Mouse (Mus musculus) ovary, postnatal 10 days (tissue): ENCODE data around the gene Orm2.

Experiments used
- DNase-seq: peaks from one replicate; pipeline ENCODE4 v3.0.0; 2022; ENCODE audit warnings: low spot score

Gene Orm2

DNA sequence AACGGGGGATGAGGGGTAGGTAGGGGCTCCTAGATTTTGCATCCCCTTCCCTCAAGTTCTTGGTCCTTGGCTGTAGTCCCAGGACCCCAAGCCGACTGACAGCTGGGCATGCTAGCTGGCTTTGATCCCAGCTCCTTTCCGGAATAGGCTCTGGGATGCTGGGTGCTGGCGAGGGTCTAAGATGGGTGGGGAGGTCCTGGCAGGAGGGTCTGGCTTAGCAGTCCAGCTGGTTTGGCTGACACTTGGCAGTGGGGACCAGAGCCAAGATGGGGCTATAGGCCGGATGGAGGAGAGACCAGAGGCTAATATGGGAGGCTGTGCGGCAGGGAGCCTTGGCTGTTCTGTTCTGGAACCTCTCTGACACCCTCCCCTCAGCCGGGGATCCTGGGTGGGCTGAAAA is 46.0 kb downstream of the Orm2 start:
- no peak for DNase-seq

GRCm38 (mm10) chr4:63408649-63409048 is 46.4 kb downstream of the Orm2 start:
- no peak for DNase-seq

DNA sequence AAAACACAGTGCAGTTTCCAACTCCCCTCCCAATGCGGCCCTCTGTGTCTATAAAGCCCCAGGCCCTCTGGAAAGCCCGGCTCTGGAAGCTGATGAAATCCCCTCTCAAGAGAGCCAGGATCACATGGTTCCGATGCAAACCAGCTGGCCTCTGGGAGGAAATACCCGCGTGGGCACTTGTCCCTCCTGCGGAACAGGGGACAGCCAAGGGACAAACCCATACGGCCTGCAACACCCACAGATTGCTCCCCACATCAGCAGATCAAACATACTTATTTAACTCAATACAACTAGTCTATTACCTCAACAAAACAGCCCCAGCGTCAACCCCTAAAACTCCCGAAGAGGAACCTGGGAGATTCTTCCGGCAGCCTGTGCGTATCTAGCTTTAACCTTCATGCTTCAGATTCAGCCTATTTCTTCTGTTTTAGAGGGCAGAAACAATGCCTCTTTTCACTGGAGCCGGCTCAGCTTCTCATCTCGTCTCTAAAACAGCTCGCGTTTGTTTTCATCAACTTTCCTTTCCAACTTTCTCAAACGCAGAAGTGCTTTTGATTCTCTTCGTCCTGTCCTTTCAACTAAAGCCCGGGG is 47.2 kb downstream of the Orm2 start:
- no peak for DNase-seq

DNA sequence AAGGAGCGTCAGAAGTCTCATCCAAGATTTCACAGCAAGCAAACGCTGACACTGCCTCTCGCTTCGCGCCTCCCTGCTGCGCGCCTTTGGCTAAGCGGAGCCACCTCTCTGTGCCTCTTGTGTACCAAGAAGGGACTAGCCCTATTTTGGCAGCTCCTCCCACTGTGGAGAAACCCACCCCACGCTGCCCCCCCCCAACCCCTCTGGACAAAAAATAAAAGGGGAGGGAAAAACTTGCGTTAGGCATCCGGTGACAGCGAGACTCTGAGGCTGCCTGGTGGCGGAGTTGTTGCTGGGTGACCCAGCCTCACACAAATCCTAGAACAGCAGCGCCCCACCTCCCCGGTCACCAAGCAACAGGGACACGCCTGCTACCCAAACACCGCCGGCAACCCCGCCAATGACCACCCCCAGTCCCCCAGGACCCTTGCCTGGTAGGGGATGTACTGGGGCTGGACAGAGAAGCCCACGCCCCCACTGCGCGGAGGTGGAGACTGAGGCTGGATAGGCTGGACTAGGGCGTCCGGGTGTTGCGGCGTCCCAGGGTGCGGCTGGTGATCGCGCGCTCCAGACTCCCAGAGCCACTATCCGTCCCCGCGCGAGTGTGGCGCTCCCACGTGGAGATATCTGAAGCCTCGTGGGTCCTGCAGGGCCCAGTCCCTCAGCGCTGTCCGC is 47.8 kb downstream of the Orm2 start:
- DNase-seq, result no peak

DNA sequence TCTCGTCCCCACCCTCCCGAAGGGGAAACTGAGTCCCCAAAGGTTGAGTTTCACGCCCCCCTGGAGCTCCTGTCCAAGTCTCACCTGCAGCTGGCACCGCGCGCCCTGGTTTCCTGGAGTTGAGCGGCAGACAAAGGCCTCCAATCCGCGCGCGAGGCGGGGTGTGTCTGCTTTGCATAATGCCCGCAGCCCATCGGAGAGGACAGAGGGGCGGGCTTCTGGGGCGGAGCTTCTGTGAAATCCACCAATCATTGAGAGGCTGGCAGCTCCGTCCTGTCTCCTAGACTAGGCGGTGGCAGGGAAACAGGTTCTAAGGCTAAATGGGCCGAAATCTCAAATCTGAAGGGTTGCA is 48.3 kb downstream of the Orm2 start:
- peak; percentile 70 for DNase-seq

DNA sequence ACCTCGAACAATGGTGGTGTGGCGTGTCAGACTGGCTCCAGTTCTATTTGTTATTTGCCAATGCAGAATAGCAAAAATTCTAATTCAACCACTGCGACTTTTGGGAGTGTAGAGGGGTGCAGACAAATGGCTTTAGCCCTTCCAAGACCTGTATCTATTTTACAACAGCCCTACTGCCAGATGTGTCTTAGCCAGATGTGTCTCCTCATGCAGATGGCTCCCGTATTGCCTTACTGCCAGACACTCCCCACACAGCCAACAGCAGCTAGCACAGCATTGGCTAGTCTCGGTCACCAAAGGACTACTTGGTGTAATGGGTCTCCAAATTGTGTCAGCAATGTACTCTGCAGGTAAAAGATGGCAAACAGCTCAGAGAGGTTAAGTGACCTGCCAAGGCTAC is 49.0 kb downstream of the Orm2 start:
- no peak for DNase-seq

DNA sequence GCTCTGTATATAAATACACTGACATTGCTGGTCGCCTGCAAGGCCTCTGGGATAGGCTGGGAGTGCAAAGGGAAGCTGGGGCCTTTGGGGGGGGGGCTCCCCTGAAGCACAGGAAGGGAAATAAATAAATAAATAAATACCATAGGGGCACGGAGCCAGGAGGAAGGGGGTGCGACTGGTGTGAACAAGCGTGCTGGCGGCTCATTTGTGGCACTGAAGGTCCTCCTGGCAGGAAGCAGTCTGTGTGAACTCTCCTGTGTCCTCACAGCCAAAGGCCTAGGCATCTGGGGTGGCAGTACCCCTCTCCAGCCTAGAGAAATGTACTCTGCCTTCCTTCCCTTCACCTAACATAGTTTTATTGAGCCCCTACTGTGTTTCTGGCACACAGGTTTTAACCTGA is 52.7 kb downstream of the Orm2 start:
- DNase-seq, result no peak
